Mouse (Mus musculus): Measurements from ENCODE around the gene Osbpl9. TPM values are rescaled to one million over a fixed set of nuclear protein-coding genes. Genes with fewer than 3 reads are reported as not detected.
A peak's percentile ranks its signal among the peaks of the same experiment; 100 is the strongest.

Gene Osbpl9
- polyA plus RNA-seq, 1 experiment from 2014 or later, result 52.0 TPM

DNA sequence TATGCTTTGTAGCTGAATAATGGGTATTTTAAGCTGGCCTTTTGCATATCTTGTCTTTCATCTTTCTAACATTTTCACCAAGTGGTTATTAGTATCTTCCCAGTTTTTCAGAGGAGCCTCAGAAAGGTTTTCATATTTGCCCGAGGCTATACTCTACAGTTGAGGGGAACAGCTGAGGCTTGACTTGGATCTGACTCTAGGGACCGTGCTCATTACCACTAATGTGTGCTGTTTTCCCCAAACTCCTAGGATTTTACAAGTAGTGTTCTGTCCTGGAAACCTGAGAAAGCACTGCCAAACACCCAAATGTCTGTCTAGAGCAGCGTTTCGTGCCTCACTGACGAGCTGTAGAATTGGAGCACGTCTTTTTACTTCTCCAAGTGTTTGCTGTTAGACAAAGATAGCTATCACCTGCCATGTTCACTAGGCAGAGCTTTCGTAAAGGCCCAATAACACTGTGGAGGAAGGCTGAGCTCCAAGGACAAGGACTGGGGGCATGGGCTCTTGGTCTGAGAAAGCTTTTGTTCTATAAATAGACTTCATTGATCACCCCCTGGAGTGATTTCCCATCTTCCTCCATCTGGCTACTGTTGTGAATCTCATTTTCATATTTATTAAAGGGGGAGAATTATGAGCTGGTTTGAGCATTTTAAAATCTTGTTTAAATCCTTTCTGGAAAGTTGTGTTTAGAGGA is 34.3 kb upstream of the Osbpl9 start:
- no peak for ATAC-seq (ENCODE audit: insufficient number of reproducible peaks, insufficient read depth, low FRiP score, low read depth)
- no peaks in the 10 kb centered on the region for H3K27me3 ChIP-seq (ENCODE audit: control insufficient read depth, insufficient read depth, low read length)
- no peaks in the 10 kb centered on the region for H3K4me1 ChIP-seq (ENCODE audit: control insufficient read depth in 2 of 2, insufficient read depth in 2 of 2, low read length in 2 of 2)
- no peaks in the 10 kb centered on the region for H3K9me3 ChIP-seq (ENCODE audit: control insufficient read depth, low read length)
- no peak overlapping the region for H3K9ac ChIP-seq (ENCODE audit: low read length)
- no peak overlapping the region for H3K27ac ChIP-seq (replicated peaks in 1 of 2; ENCODE audit: control insufficient read depth in 1 of 2, insufficient read depth in 1 of 2, low read depth in 2 of 2, low read length in 2 of 2)
- H3K36me3 ChIP-seq (ENCODE audit: control insufficient read depth, insufficient read depth, low read length), result no peaks in the 10 kb centered on the region
- WGBS, result 75% methylated on average over 7 of the region's 7 CpGs
- H3K4me3 ChIP-seq (ENCODE audit: control insufficient read depth in 1 of 2, insufficient read depth in 1 of 2, low read depth in 1 of 2, low read length in 2 of 2), result no peak overlapping the region
- no peak overlapping the region for H3K4me2 ChIP-seq (ENCODE audit: low read length)

- WGBS, result 60% methylated on average over 9 of the region's 9 CpGs
- Histone ChIP-seq H3K27ac (replicated peaks in 1 of 2; ENCODE audit: control insufficient read depth in 1 of 2, insufficient read depth in 1 of 2, low read depth in 2 of 2, low read length in 2 of 2) (no peak overlapping the region), H3K4me2 (ENCODE audit: low read length) (no peak overlapping the region), H3K27me3 (ENCODE audit: control insufficient read depth, insufficient read depth, low read length) (no peaks in the 10 kb centered on the region), H3K4me3 (ENCODE audit: control insufficient read depth in 1 of 2, insufficient read depth in 1 of 2, low read depth in 1 of 2, low read length in 2 of 2) (no peak overlapping the region), H3K36me3 (ENCODE audit: control insufficient read depth, insufficient read depth, low read length) (no peaks in the 10 kb centered on the region), H3K9me3 (ENCODE audit: control insufficient read depth, low read length) (no peaks in the 10 kb centered on the region), H3K4me1 (ENCODE audit: control insufficient read depth in 2 of 2, insufficient read depth in 2 of 2, low read length in 2 of 2) (peaks cover 0 to under 1% of the 10 kb centered on the region in 2 experiments; a peak in 1 of 4 replicates), H3K9ac (ENCODE audit: low read length) (no peak overlapping the region)
- ATAC-seq (ENCODE audit: insufficient number of reproducible peaks, insufficient read depth, low FRiP score, low read depth), result no peak
These were observed 32.8 kb upstream of the Osbpl9 start for GRCm38 (mm10) chr4:109234806-109235350.

GRCm38 (mm10) chr4:109234185-109234584 is 32.1 kb upstream of the Osbpl9 start, which contains the start of gene Calr4:
TSS of gene Calr4 (plus strand) at chr4:109234485.
- H3K4me3 ChIP-seq (ENCODE audit: control insufficient read depth in 1 of 2, insufficient read depth in 1 of 2, low read depth in 1 of 2, low read length in 2 of 2), result no peak within 1 kb of the TSS
- H3K36me3 ChIP-seq (ENCODE audit: control insufficient read depth, insufficient read depth, low read length), result no peaks in the 10 kb centered on the region
- 83% methylated on average over 2 of the region's 2 CpGs for whole genome bisulfite sequencing
- no peak for ATAC-seq (ENCODE audit: insufficient number of reproducible peaks, insufficient read depth, low FRiP score, low read depth)
- H3K27ac ChIP-seq (replicated peaks in 1 of 2; ENCODE audit: control insufficient read depth in 1 of 2, insufficient read depth in 1 of 2, low read depth in 2 of 2, low read length in 2 of 2), result no peak within 1 kb of the TSS
- H3K9ac ChIP-seq (ENCODE audit: low read length), result no peak within 1 kb of the TSS
- no peaks in the 10 kb centered on the region for H3K9me3 ChIP-seq (ENCODE audit: control insufficient read depth, low read length)
- no peaks in the 10 kb centered on the region for H3K27me3 ChIP-seq (ENCODE audit: control insufficient read depth, insufficient read depth, low read length)
- no peak within 1 kb of the TSS for H3K4me2 ChIP-seq (ENCODE audit: low read length)
- H3K4me1 ChIP-seq (ENCODE audit: control insufficient read depth in 2 of 2, insufficient read depth in 2 of 2, low read length in 2 of 2), result peaks cover 0 to 2% of the 10 kb centered on the region in 2 experiments; a peak in 1 of 4 replicates

DNA sequence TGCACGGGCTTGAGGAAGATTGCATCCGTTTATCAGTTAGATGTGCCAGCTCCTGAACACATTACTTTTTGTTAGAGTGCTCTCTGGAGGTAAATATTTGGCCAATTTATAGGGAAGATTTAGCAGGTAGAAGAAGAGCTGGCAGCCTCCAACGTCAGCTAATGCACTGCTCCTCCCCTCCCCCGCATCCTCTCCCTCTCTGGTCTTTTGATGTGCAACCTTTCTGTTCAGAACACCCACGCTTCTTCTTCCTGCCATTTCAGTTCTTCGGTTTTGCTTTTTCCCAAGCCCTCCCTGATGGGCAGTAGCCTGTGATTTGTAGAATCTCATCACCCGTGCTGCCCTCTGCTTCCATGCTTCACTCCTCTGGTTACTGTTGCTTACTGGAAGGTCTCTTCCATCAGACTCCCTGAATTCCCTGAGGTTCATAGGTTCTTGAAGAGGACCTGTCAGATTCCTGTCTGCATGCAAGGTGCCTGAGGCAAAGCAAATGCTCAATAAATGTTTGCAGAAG is 27.8 kb upstream of the Osbpl9 start:
- H3K4me2 ChIP-seq (ENCODE audit: low read length), result no peak overlapping the region

GRCm38 (mm10) chr4:109226071-109226470 is 24.0 kb upstream of the Osbpl9 start:
- Histone ChIP-seq H3K36me3 (ENCODE audit: control insufficient read depth, insufficient read depth, low read length) (no peaks in the 10 kb centered on the region), H3K27ac (replicated peaks in 1 of 2; ENCODE audit: control insufficient read depth in 1 of 2, insufficient read depth in 1 of 2, low read depth in 2 of 2, low read length in 2 of 2) (peak overlapping the region in 1 of 2 experiments; percentile 59; a peak in 2 of 4 replicates), H3K27me3 (ENCODE audit: control insufficient read depth, insufficient read depth, low read length) (no peaks in the 10 kb centered on the region), H3K9ac (ENCODE audit: low read length) (no peak overlapping the region), H3K4me1 (ENCODE audit: control insufficient read depth in 2 of 2, insufficient read depth in 2 of 2, low read length in 2 of 2) (peaks cover 6 to 15% of the 10 kb centered on the region in 2 experiments), H3K4me2 (ENCODE audit: low read length) (no peak overlapping the region), H3K4me3 (ENCODE audit: control insufficient read depth in 1 of 2, insufficient read depth in 1 of 2, low read depth in 1 of 2, low read length in 2 of 2) (no peak overlapping the region), H3K9me3 (ENCODE audit: control insufficient read depth, low read length) (no peaks in the 10 kb centered on the region)
- 57% methylated on average over 5 of the region's 5 CpGs for WGBS
- ATAC-seq (ENCODE audit: insufficient number of reproducible peaks, insufficient read depth, low FRiP score, low read depth), result 0 out of 2 replicates have a peak, but pooled peaks have one; percentile 54

More for the DNA sequence above, 27.8 kb upstream of the Osbpl9 start:
- H3K4me3 ChIP-seq (ENCODE audit: control insufficient read depth in 1 of 2, insufficient read depth in 1 of 2, low read depth in 1 of 2, low read length in 2 of 2), result no peak overlapping the region
- no peak overlapping the region for H3K9ac ChIP-seq (ENCODE audit: low read length)
- no peak for ATAC-seq (ENCODE audit: insufficient number of reproducible peaks, insufficient read depth, low FRiP score, low read depth)
- 47% methylated on average over 7 of the region's 7 CpGs for WGBS
- peaks cover 6 to 14% of the 10 kb centered on the region in 2 experiments for H3K4me1 ChIP-seq (ENCODE audit: control insufficient read depth in 2 of 2, insufficient read depth in 2 of 2, low read length in 2 of 2)
- no peaks in the 10 kb centered on the region for H3K36me3 ChIP-seq (ENCODE audit: control insufficient read depth, insufficient read depth, low read length)
- no peaks in the 10 kb centered on the region for H3K9me3 ChIP-seq (ENCODE audit: control insufficient read depth, low read length)
- H3K27ac ChIP-seq (replicated peaks in 1 of 2; ENCODE audit: control insufficient read depth in 1 of 2, insufficient read depth in 1 of 2, low read depth in 2 of 2, low read length in 2 of 2), result no peak overlapping the region
- no peaks in the 10 kb centered on the region for H3K27me3 ChIP-seq (ENCODE audit: control insufficient read depth, insufficient read depth, low read length)

DNA sequence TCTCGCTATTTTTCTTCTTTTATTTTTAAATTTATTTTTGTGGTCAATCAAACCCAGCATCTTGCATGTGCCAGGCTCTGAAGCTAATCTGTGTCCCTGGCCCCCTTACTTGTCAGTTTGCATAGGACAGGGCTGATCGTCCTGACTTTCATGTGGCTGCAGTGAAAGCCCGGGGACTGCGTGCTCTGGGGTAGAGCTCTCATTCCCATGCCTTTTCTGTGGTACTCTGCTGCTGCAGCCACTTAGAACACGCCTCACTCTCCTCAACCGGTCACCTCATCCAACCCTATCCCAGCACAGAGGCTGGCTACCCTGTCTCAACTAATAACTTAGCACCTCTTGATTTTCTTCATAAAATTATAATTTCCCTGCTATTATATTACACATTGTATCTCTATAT is 23.5 kb upstream of the Osbpl9 start:
- 0 out of 2 replicates have a peak, but pooled peaks have one; percentile 13 for ATAC-seq (ENCODE audit: insufficient number of reproducible peaks, insufficient read depth, low FRiP score, low read depth)
- Histone ChIP-seq H3K4me3 (ENCODE audit: control insufficient read depth in 1 of 2, insufficient read depth in 1 of 2, low read depth in 1 of 2, low read length in 2 of 2) (no peak overlapping the region), H3K9me3 (ENCODE audit: control insufficient read depth, low read length) (no peaks in the 10 kb centered on the region), H3K4me2 (ENCODE audit: low read length) (no peak overlapping the region), H3K27ac (replicated peaks in 1 of 2; ENCODE audit: control insufficient read depth in 1 of 2, insufficient read depth in 1 of 2, low read depth in 2 of 2, low read length in 2 of 2) (peak overlapping the region; percentile 62 to 66; a peak in 3 of 4 replicates), H3K4me1 (ENCODE audit: control insufficient read depth in 2 of 2, insufficient read depth in 2 of 2, low read length in 2 of 2) (peaks cover 6 to 18% of the 10 kb centered on the region in 2 experiments), H3K27me3 (ENCODE audit: control insufficient read depth, insufficient read depth, low read length) (no peaks in the 10 kb centered on the region), H3K9ac (ENCODE audit: low read length) (no peak overlapping the region), H3K36me3 (ENCODE audit: control insufficient read depth, insufficient read depth, low read length) (no peaks in the 10 kb centered on the region)
- WGBS, result 54% methylated on average over 6 of the region's 6 CpGs

DNA sequence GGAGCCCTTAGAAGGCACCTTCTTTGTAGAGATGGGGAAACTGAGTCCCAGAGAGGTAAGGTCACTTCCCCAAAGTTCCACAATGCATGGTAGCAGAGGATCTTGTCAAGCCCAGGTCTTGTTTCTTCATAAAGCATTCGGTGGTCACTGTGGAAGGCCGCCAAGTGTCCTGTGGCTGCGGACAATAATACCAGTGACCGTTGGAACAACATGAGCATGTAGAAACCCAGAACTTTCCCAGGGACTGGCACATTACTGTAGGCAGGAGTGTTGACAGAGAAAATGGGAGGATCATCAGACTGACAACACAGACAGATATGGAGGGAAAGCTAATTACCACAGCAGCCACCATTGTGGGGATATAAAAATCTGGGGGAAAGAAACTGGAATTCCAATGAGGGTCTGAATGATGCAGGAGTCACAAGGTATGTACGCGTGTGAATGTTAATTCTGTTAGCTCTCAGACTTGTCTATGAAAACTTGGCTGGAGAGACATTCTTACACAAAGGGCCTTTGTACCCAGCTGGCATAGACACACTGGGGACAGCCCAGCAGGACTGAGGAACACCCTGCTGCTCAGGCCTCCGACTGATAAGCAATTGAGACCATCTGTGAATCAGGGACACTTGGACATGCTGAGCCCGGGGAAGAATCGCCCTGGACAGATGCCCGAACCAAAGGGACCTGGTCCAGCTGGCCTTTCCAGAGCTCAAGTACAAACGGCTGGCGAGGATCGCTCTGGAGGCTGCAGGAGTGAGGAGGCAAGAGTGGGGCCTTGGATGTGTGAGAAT is 22.9 kb upstream of the Osbpl9 start:
- no peaks in the 10 kb centered on the region for H3K9me3 ChIP-seq (ENCODE audit: control insufficient read depth, low read length)
- H3K27ac ChIP-seq (replicated peaks in 1 of 2; ENCODE audit: control insufficient read depth in 1 of 2, insufficient read depth in 1 of 2, low read depth in 2 of 2, low read length in 2 of 2), result peak overlapping the region; percentile 9 to 66
- H3K4me2 ChIP-seq (ENCODE audit: low read length), result no peak overlapping the region
- ATAC-seq (ENCODE audit: insufficient number of reproducible peaks, insufficient read depth, low FRiP score, low read depth), result peak; percentile 47; the same call in 1 of the 2 replicates
- no peaks in the 10 kb centered on the region for H3K27me3 ChIP-seq (ENCODE audit: control insufficient read depth, insufficient read depth, low read length)
- H3K9ac ChIP-seq (ENCODE audit: low read length), result no peak overlapping the region
- WGBS, result 50% methylated on average over 13 of the region's 13 CpGs
- H3K4me3 ChIP-seq (ENCODE audit: control insufficient read depth in 1 of 2, insufficient read depth in 1 of 2, low read depth in 1 of 2, low read length in 2 of 2), result no peak overlapping the region
- no peaks in the 10 kb centered on the region for H3K36me3 ChIP-seq (ENCODE audit: control insufficient read depth, insufficient read depth, low read length)
- H3K4me1 ChIP-seq (ENCODE audit: control insufficient read depth in 2 of 2, insufficient read depth in 2 of 2, low read length in 2 of 2), result peaks cover 6 to 21% of the 10 kb centered on the region in 2 experiments
